Comparison of ENCODE assay signal across 8 mouse cellular contexts in the genomic region with DNA sequence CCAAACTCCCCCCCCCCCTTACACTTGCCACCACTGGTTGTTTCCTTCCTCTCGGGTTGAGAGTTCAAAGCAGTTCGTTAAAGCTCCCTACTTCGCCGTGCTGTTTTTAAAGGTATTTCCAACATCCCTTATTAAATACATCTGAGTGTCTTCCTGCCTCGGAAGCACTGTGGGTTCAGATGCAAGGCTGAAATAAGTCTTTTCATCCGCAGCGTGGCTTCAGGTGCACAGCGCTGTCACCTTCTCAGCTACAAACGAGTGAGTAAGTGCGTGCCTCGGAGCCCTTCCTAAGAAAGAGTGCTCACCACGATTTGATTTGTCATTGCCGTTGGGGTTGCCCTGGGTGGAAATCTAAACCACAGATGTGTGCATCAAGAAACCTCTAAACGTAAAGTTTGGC. TPM values are rescaled to one million over a fixed set of nuclear protein-coding genes. Genes with fewer than 3 reads are reported as not detected.
A peak's percentile ranks its signal among the peaks of the same experiment; 100 is the strongest.
DNase-seq lines count a peak whose midpoint lies in the region; ATAC-seq and TF ChIP-seq lines count a peak whose summit lies in the region.

A gene (minus strand): TSS at position 266 of the 400 bp plus-strand sequence.

- H3K4me2 ChIP-seq in kidney, postnatal 0 days (ENCODE audit: low read length): peak within 1 kb of the TSS; percentile 86
- peak within 1 kb of the TSS; percentile 79 for H3K4me2 ChIP-seq in forebrain, embryonic 11.5 days (ENCODE audit: low read depth, low read length, severe bottlenecking)
- peak within 1 kb of the TSS; percentile 81 for H3K4me2 ChIP-seq in neural tube, embryonic 12.5 days (replicated peaks)

- H3K9ac ChIP-seq in kidney, postnatal 0 days (ENCODE audit: low read depth, low read length): peak within 1 kb of the TSS; percentile 94
- H3K9ac ChIP-seq in forebrain, embryonic 11.5 days (ENCODE audit: low read length): peak within 1 kb of the TSS; percentile 96
- peak within 1 kb of the TSS; percentile 84 for H3K9ac ChIP-seq in neural tube, embryonic 12.5 days

- no peaks in the 10 kb centered on the region for H3K36me3 ChIP-seq in kidney, postnatal 0 days (ENCODE audit: insufficient read depth, low read length)
- H3K36me3 ChIP-seq in forebrain, embryonic 11.5 days (ENCODE audit: control insufficient read depth, insufficient read depth, low read length): no peaks in the 10 kb centered on the region
- no peaks in the 10 kb centered on the region for H3K36me3 ChIP-seq in neural tube, embryonic 12.5 days

- WGBS in kidney, postnatal 0 days: under 1% methylated on average over 14 of the region's 14 CpGs
- WGBS in forebrain, embryonic 11.5 days: under 1% methylated on average over 14 of the region's 14 CpGs
- under 1% methylated on average over 14 of the region's 14 CpGs for WGBS in neural tube, embryonic 12.5 days

- H3K4me3 ChIP-seq in kidney, postnatal 0 days (replicated peaks; ENCODE audit: low read depth, low read length): peak within 1 kb of the TSS; percentile 82
- peak within 1 kb of the TSS; percentile 93 for H3K4me3 ChIP-seq in forebrain, embryonic 11.5 days (ENCODE audit: low read depth, low read length)
- H3K4me3 ChIP-seq in neural tube, embryonic 12.5 days: peak within 1 kb of the TSS; percentile 69

- H3K27ac ChIP-seq in kidney, postnatal 0 days: peak within 1 kb of the TSS; percentile 98
- H3K27ac ChIP-seq in forebrain, embryonic 11.5 days (ENCODE audit: low read depth, low read length): peak within 1 kb of the TSS; percentile 88
- H3K27ac ChIP-seq in neural tube, embryonic 12.5 days: peak within 1 kb of the TSS; percentile 83

- H3K9me3 ChIP-seq in kidney, postnatal 0 days (replicated peaks; ENCODE audit: low read length): no peaks in the 10 kb centered on the region
- H3K9me3 ChIP-seq in forebrain, embryonic 11.5 days (ENCODE audit: control insufficient read depth, low read length): no peaks in the 10 kb centered on the region
- H3K9me3 ChIP-seq in neural tube, embryonic 12.5 days: no peaks in the 10 kb centered on the region

- H3K4me1 ChIP-seq in kidney, postnatal 0 days (replicated peaks; ENCODE audit: insufficient read depth, low read length): peaks cover 9% of the 10 kb centered on the region; the same call in 1 of the 2 replicates
- H3K4me1 ChIP-seq in forebrain, embryonic 11.5 days (replicated peaks; ENCODE audit: control insufficient read depth, insufficient read depth, low read length): peaks cover 9% of the 10 kb centered on the region; the same call in 1 of the 2 replicates
- peaks cover 21% of the 10 kb centered on the region for H3K4me1 ChIP-seq in neural tube, embryonic 12.5 days

- TF ChIP-seq CTCF in kidney, postnatal 0 days (IDR thresholded peaks at IDR 0.05; ENCODE audit: low read depth): no peak

- peak; percentile 39 for DNase-seq in kidney, postnatal 0 days (ENCODE audit: low spot score)
- no peak for DNase-seq in kidney, adult 11 months
- DNase-seq in T-cell, adult 2 months (ENCODE audit: low spot score): peak; percentile 72
- DNase-seq in forebrain, embryonic 11.5 days (ENCODE audit: low spot score): no peak
- DNase-seq in heart, postnatal 4 days: no peak
- peak; percentile 76 for DNase-seq in liver
- DNase-seq in yolk sac, embryonic 10.5 days (ENCODE audit: low spot score): no peak

- ATAC-seq in kidney, postnatal 0 days (replicated peaks; ENCODE audit: low FRiP score, low read depth): no peak
- no peak for ATAC-seq in forebrain, embryonic 11.5 days (replicated peaks; ENCODE audit: low FRiP score)
- ATAC-seq in neural tube, embryonic 12.5 days (ENCODE audit: low FRiP score, low read depth): no peak; the same call in 1 of the 2 replicates

- no peaks in the 10 kb centered on the region for H3K27me3 ChIP-seq in kidney, postnatal 0 days (ENCODE audit: insufficient read depth, low read length)
- H3K27me3 ChIP-seq in forebrain, embryonic 11.5 days (ENCODE audit: control insufficient read depth, insufficient read depth, low read length): no peaks in the 10 kb centered on the region
- H3K27me3 ChIP-seq in neural tube, embryonic 12.5 days (replicated peaks): no peaks in the 10 kb centered on the region

RNA-seq across cellular contexts. Expression of the gene that starts here (rescaled TPM):
- 55.2 and 64.9 TPM in 2 replicates for polyA plus RNA-seq in kidney, postnatal 0 days (2015; fragmentation: Nextera tagmentation; extraction: Ambion mirVana)
- 199 and 211 TPM in 2 replicates for polyA plus RNA-seq in forebrain, embryonic 11.5 days (2014; fragmentation: Nextera tagmentation; extraction: Ambion mirVana)
- 10 to 100 TPM; 46.0 to 47.7 TPM for total RNA-seq in heart, postnatal 4 days (2021)
- polyA plus RNA-seq in neural tube, embryonic 12.5 days (2016; fragmentation: Nextera tagmentation; extraction: Ambion mirVana): 90.3 and 91.5 TPM in 2 replicates

Comparison
In these comparisons a context has a peak if more than half of its experiments do, and no peak if none do; other contexts are left out.
1. DNase-seq: peak in kidney, postnatal 0 days (single experiment), T-cell, adult 2 months (single experiment) and liver (single experiment); none in kidney, adult 11 months (single experiment), forebrain, embryonic 11.5 days (single experiment), heart, postnatal 4 days (single experiment) and yolk sac, embryonic 10.5 days (single experiment).
2. Peak in every context shown above with its lines, with median percentiles within 50 percentile points of each other: H3K27ac ChIP-seq, H3K4me2 ChIP-seq, H3K4me3 ChIP-seq and H3K9ac ChIP-seq.